Mouse (Mus musculus): ENCODE data around the gene Llgl1. TPM values are rescaled to one million over a fixed set of nuclear protein-coding genes. Genes with fewer than 3 reads are reported as not detected.

Gene Llgl1
- total and polyA plus RNA-seq, 2 experiments from 2014 or later, result 35.2 to 75.5 TPM

DNA sequence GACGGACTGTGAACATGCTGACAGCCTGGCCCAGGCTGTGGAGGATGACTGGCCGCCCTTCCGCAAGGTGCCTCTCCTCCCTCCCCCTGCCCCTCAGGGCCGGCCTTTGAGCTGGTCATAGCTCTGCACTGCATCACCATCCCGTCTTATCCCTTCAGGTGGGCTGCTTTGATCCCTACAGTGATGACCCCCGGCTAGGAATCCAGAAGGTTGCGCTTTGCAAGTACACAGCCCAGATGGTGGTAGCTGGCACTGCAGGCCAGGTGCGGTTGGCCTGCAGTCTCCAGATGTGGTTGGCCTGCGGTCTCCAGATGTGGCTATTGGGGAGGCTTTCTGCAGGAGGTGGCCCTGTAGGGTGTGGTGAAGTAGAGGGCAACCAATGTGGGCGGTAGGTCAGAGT lies 9.1 kb downstream of the Llgl1 start:
- peaks cover 79% of the 10 kb centered on the region for H3K36me3 ChIP-seq (ENCODE audit: insufficient read depth, low read length)
- H3K27ac ChIP-seq, result no peak overlapping the region
- no peak for DNase-seq (ENCODE audit: low spot score)
- H3K4me1 ChIP-seq (ENCODE audit: insufficient read depth, low read length), result no peaks in the 10 kb centered on the region
- no peak overlapping the region for H3K9ac ChIP-seq (replicated peaks; ENCODE audit: low read length)
- 87% methylated on average over 10 of the region's 10 CpGs for WGBS
- H3K4me3 ChIP-seq (ENCODE audit: low read length), result no peak overlapping the region
- H3K9me3 ChIP-seq (ENCODE audit: low read length), result no peaks in the 10 kb centered on the region
- no peak for ATAC-seq
- no peak for TF ChIP-seq CTCF (IDR thresholded peaks at IDR 0.05; ENCODE audit: low read depth)
- H3K4me2 ChIP-seq (ENCODE audit: low read depth, low read length), result no peak overlapping the region
- no peaks in the 10 kb centered on the region for H3K27me3 ChIP-seq (ENCODE audit: insufficient read depth, low read length)

GRCm38 (mm10) chr11:60709481-60710465 lies 10.2 kb downstream of the Llgl1 start:
- 90% methylated on average over 45 of the region's 45 CpGs for WGBS

DNA sequence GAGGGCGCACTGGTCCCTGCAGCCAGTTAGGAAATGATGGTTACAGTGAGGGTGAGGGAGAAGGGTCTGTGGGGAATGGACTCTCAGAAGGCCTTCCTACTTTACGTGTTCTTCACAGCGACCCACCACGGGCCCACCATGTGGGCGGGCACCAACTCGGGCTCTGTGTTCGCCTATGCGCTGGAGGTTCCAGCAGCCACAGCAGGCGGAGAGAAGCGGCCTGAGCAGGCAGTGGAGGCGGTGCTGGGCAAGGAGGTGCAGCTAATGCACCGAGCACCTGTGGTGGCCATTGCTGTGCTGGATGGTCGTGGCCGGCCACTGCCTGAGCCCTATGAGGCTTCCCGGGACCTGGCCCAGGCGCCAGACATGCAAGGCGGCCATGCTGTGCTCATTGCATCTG lies 11.7 kb downstream of the Llgl1 start:
- H3K27ac ChIP-seq, result no peak overlapping the region
- no peaks in the 10 kb centered on the region for H3K27me3 ChIP-seq (ENCODE audit: insufficient read depth, low read length)
- H3K36me3 ChIP-seq (ENCODE audit: insufficient read depth, low read length), result peaks cover 96% of the 10 kb centered on the region
- TF ChIP-seq CTCF (IDR thresholded peaks at IDR 0.05; ENCODE audit: low read depth), result no peak
- H3K4me3 ChIP-seq (ENCODE audit: low read length), result no peak overlapping the region
- DNase-seq (ENCODE audit: low spot score) (no peak), ATAC-seq (no peak)
- H3K9me3 ChIP-seq (ENCODE audit: low read length), result no peaks in the 10 kb centered on the region
- no peak overlapping the region for H3K9ac ChIP-seq (replicated peaks; ENCODE audit: low read length)
- WGBS, result 94% methylated on average over 17 of the region's 17 CpGs
- H3K4me2 ChIP-seq (ENCODE audit: low read depth, low read length), result no peak overlapping the region
- no peaks in the 10 kb centered on the region for H3K4me1 ChIP-seq (ENCODE audit: insufficient read depth, low read length)

More at GRCm38 (mm10) chr11:60709481-60710465, 10.2 kb downstream of the Llgl1 start:
- H3K36me3 ChIP-seq (ENCODE audit: insufficient read depth, low read length), result peaks cover 85% of the 10 kb centered on the region
- no peaks in the 10 kb centered on the region for H3K27me3 ChIP-seq (ENCODE audit: insufficient read depth, low read length)
- no peak overlapping the region for H3K27ac ChIP-seq
- no peak overlapping the region for H3K9ac ChIP-seq (replicated peaks; ENCODE audit: low read length)
- H3K4me1 ChIP-seq (ENCODE audit: insufficient read depth, low read length), result no peaks in the 10 kb centered on the region
- H3K4me2 ChIP-seq (ENCODE audit: low read depth, low read length), result no peak overlapping the region
- ATAC-seq, result no peak
- no peak for TF ChIP-seq CTCF (IDR thresholded peaks at IDR 0.05; ENCODE audit: low read depth)
- no peak for DNase-seq (ENCODE audit: low spot score)
- H3K4me3 ChIP-seq (ENCODE audit: low read length), result no peak overlapping the region
- H3K9me3 ChIP-seq (ENCODE audit: low read length), result no peaks in the 10 kb centered on the region

DNA sequence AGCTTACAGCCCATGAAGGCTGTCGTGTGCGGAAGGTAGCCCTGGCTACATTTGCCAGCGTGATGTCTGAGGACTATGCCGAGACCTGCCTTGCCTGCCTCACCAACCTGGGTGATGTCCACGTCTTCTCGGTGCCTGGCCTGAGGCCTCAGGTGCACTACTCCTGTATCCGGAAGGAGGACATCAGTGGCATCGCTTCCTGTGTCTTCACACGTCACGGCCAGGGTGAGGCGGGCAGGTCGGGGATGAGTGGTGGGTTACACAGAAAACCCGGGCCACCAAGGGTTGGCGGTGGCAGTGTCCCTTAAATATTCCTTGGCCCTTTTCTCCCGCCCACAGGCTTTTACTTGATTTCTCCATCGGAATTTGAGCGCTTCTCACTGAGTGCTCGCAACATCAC lies 12.5 kb downstream of the Llgl1 start:
- no peak for DNase-seq (ENCODE audit: low spot score)
- Histone ChIP-seq H3K4me3 (ENCODE audit: low read length) (no peak overlapping the region), H3K4me1 (ENCODE audit: insufficient read depth, low read length) (no peaks in the 10 kb centered on the region), H3K9me3 (ENCODE audit: low read length) (no peaks in the 10 kb centered on the region), H3K27ac (no peak overlapping the region), H3K27me3 (ENCODE audit: insufficient read depth, low read length) (no peaks in the 10 kb centered on the region), H3K9ac (replicated peaks; ENCODE audit: low read length) (no peak overlapping the region), H3K36me3 (ENCODE audit: insufficient read depth, low read length) (peaks cover 96% of the 10 kb centered on the region), H3K4me2 (ENCODE audit: low read depth, low read length) (no peak overlapping the region)
- TF ChIP-seq CTCF (IDR thresholded peaks at IDR 0.05; ENCODE audit: low read depth), result no peak
- 93% methylated on average over 18 of the region's 18 CpGs for WGBS
- no peak for ATAC-seq

DNA sequence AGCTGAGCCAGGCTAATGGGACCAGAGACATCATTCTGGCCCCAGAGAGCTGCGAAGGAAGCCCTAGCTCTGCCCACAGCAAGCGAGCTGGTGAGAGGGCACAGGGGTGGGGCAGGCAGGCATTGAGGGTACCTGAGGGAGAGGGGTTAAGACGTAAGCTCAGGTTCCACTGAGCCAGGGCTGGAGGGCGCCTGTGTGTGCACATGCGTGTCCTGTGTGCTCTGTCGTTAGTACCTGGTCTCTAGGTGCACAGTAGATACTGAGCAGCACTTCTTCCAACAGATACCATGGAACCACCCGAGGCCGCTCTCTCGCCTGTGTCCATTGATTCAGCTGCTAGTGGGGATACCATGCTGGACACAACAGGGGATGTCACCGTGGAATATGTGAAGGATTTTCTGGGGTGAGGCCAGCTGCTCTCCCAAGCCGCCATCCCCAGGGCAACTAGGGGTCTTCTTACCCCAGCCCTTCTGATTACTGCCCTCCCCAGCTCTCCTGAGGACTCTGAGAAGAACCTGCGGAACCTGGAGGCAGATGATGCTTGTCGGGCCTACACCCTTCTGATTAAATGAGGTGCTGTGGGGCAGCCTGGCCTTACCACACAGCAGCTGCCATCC lies 13.2 kb downstream of the Llgl1 start:
- Histone ChIP-seq H3K27me3 (ENCODE audit: insufficient read depth, low read length) (no peaks in the 10 kb centered on the region), H3K9ac (replicated peaks; ENCODE audit: low read length) (no peak overlapping the region), H3K27ac (no peak overlapping the region), H3K4me2 (ENCODE audit: low read depth, low read length) (no peak overlapping the region), H3K4me3 (ENCODE audit: low read length) (no peak overlapping the region), H3K36me3 (ENCODE audit: insufficient read depth, low read length) (peaks cover 93% of the 10 kb centered on the region), H3K4me1 (ENCODE audit: insufficient read depth, low read length) (no peaks in the 10 kb centered on the region), H3K9me3 (ENCODE audit: low read length) (no peaks in the 10 kb centered on the region)
- 87% methylated on average over 13 of the region's 13 CpGs for whole genome bisulfite sequencing
- no peak for TF ChIP-seq CTCF (IDR thresholded peaks at IDR 0.05; ENCODE audit: low read depth)
- DNase-seq (ENCODE audit: low spot score) (no peak), ATAC-seq (no peak)

- no peak for TF ChIP-seq CTCF (IDR thresholded peaks at IDR 0.05; ENCODE audit: low read depth)
- Histone ChIP-seq H3K9me3 (ENCODE audit: low read length) (no peaks in the 10 kb centered on the region), H3K4me3 (ENCODE audit: low read length) (no peak overlapping the region), H3K27me3 (ENCODE audit: insufficient read depth, low read length) (no peaks in the 10 kb centered on the region), H3K9ac (replicated peaks; ENCODE audit: low read length) (no peak overlapping the region), H3K27ac (no peak overlapping the region), H3K36me3 (ENCODE audit: insufficient read depth, low read length) (peaks cover 92% of the 10 kb centered on the region), H3K4me2 (ENCODE audit: low read depth, low read length) (no peak overlapping the region), H3K4me1 (ENCODE audit: insufficient read depth, low read length) (no peaks in the 10 kb centered on the region)
- ATAC-seq, result no peak
- 86% methylated on average over 5 of the region's 5 CpGs for WGBS
- DNase-seq (ENCODE audit: low spot score), result no peak
Measured at GRCm38 (mm10) chr11:60715833-60716232, 16.3 kb downstream of the Llgl1 start.

Measured in hindbrain, postnatal 0 days (tissue).